Mouse (Mus musculus): ENCODE results near the gene Uhmk1.

- TF ChIP-seq CTCF (IDR thresholded peaks at IDR 0.05; ENCODE audit: low read depth, low read length), result no peak
- no peak for TF ChIP-seq POLR2A (IDR thresholded peaks at IDR 0.05; ENCODE audit: extremely low read depth, insufficient read depth, low read length)
These were observed 39.8 kb upstream of the Uhmk1 start for GRCm38 (mm10) chr1:170254893-170255559.

Measured in liver, adult 2 months (tissue).